Comparison of ENCODE assay signal across 8 mouse cellular contexts in the genomic region with DNA sequence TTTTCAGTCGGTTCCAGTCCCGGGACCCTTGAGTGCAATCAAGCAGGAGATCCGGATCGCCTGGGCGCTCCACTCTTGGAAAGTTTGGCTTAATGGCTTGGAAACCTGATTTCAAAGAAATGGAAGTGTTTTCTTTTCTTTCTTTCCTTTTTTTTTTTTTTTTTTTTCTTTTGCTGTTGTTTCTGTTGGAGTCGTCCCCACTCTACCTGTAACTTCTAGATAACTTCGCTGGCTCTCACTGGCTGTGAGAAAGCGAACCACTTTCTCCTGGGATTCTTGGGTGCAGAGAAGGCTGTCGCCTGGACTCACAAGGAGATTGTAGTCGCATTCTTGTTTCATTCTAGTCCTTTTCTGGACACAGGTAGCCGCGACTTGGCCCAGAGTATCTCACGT. TPM values are rescaled to one million over a fixed set of nuclear protein-coding genes. Genes with fewer than 3 reads are reported as not detected.
DNase-seq lines count a peak whose midpoint lies in the region; ATAC-seq and TF ChIP-seq lines count a peak whose summit lies in the region.

No protein-coding gene starts in this region.

- peak overlapping the region; percentile 83 for H3K4me2 ChIP-seq in lung, embryonic 14.5 days
- peak overlapping the region; percentile 85 for H3K4me2 ChIP-seq in forebrain, embryonic 12.5 days
- H3K4me2 ChIP-seq in liver, embryonic 11.5 days, result peak overlapping the region; percentile 83

- peak; percentile 14 for DNase-seq in lung, embryonic 14.5 days
- DNase-seq in lung, adult 18-20 months, result no peak
- no peak for DNase-seq in liver, embryonic 11.5 days (ENCODE audit: low spot score)
- DNase-seq in spleen, postnatal 10 days (ENCODE audit: low spot score in 2 of 2), result no peak
- no peak for DNase-seq in layer of hippocampus, adult 18-20 months (ENCODE audit: low spot score in 2 of 2)
- no peak for DNase-seq in frontal cortex, postnatal 25 days (ENCODE audit: low spot score in 2 of 2)

- no peak for ATAC-seq in lung, embryonic 14.5 days (ENCODE audit: insufficient read depth)
- ATAC-seq in forebrain, embryonic 12.5 days (ENCODE audit: low FRiP score), result no peak
- no peak for ATAC-seq in liver, embryonic 11.5 days (replicated peaks; ENCODE audit: low FRiP score)

- no peak for TF ChIP-seq POLR2A in olfactory bulb, adult 2 months (IDR thresholded peaks at IDR 0.05; ENCODE audit: insufficient read depth, low read depth, low read length)

- H3K9me3 ChIP-seq in lung, embryonic 14.5 days (ENCODE audit: low read depth, low read length), result no peaks in the 10 kb centered on the region
- no peaks in the 10 kb centered on the region for H3K9me3 ChIP-seq in forebrain, embryonic 12.5 days
- H3K9me3 ChIP-seq in liver, embryonic 11.5 days (ENCODE audit: control insufficient read depth, low read length), result no peaks in the 10 kb centered on the region

- H3K27ac ChIP-seq in lung, embryonic 14.5 days (ENCODE audit: low read depth), result peak overlapping the region; percentile 71; the same call in 1 of the 2 replicates
- no peak overlapping the region for H3K27ac ChIP-seq in forebrain, embryonic 12.5 days
- H3K27ac ChIP-seq in liver, embryonic 11.5 days (ENCODE audit: low read depth, low read length), result no peak overlapping the region
- no peak overlapping the region for H3K27ac ChIP-seq in olfactory bulb, adult 2 months (ENCODE audit: insufficient read depth, low read depth, low read length)

- peak overlapping the region; percentile 61 for H3K9ac ChIP-seq in lung, embryonic 14.5 days
- H3K9ac ChIP-seq in forebrain, embryonic 12.5 days, result peak overlapping the region; percentile 36; the same call in 1 of the 2 replicates
- peak overlapping the region; percentile 60 for H3K9ac ChIP-seq in liver, embryonic 11.5 days (ENCODE audit: low read depth, low read length)

- peak overlapping the region; percentile 56 for H3K4me3 ChIP-seq in lung, embryonic 14.5 days (ENCODE audit: low read depth, low read length)
- H3K4me3 ChIP-seq in forebrain, embryonic 12.5 days (replicated peaks), result peak overlapping the region; percentile 50
- H3K4me3 ChIP-seq in liver, embryonic 11.5 days (ENCODE audit: low read depth, low read length), result peak overlapping the region; percentile 63
- peak overlapping the region; percentile 49 for H3K4me3 ChIP-seq in olfactory bulb, adult 2 months (ENCODE audit: insufficient read depth, low read depth, low read length)

- H3K4me1 ChIP-seq in lung, embryonic 14.5 days (ENCODE audit: insufficient read depth), result no peaks in the 10 kb centered on the region
- 0 out of 2 replicates have a peak, but pooled peaks cover 5% of the 10 kb centered on the region for H3K4me1 ChIP-seq in forebrain, embryonic 12.5 days
- no peaks in the 10 kb centered on the region for H3K4me1 ChIP-seq in liver, embryonic 11.5 days (replicated peaks; ENCODE audit: control insufficient read depth, insufficient read depth, low read length)
- H3K4me1 ChIP-seq in olfactory bulb, adult 2 months (ENCODE audit: control insufficient read depth, insufficient read depth, low read length), result peaks cover 7% of the 10 kb centered on the region

- no peaks in the 10 kb centered on the region for H3K36me3 ChIP-seq in lung, embryonic 14.5 days (ENCODE audit: insufficient read depth)
- no peaks in the 10 kb centered on the region for H3K36me3 ChIP-seq in forebrain, embryonic 12.5 days (replicated peaks)
- no peaks in the 10 kb centered on the region for H3K36me3 ChIP-seq in liver, embryonic 11.5 days (ENCODE audit: control insufficient read depth, insufficient read depth, low read length)

- H3K27me3 ChIP-seq in lung, embryonic 14.5 days (ENCODE audit: insufficient read depth, low read length), result no peaks in the 10 kb centered on the region
- 0 out of 2 replicates have a peak, but pooled peaks cover 16% of the 10 kb centered on the region for H3K27me3 ChIP-seq in forebrain, embryonic 12.5 days
- no peaks in the 10 kb centered on the region for H3K27me3 ChIP-seq in liver, embryonic 11.5 days (replicated peaks; ENCODE audit: control insufficient read depth, insufficient read depth, low read length)

- 4% methylated on average over 13 of the region's 13 CpGs for WGBS in lung, embryonic 14.5 days
- WGBS in forebrain, embryonic 12.5 days, result 7% methylated on average over 13 of the region's 13 CpGs
- 4% methylated on average over 13 of the region's 13 CpGs for WGBS in liver, embryonic 11.5 days
- 23% methylated on average over 13 of the region's 13 CpGs for WGBS in olfactory bulb, adult 2 months

- no peak for TF ChIP-seq CTCF in lung, embryonic 14.5 days (IDR thresholded peaks at IDR 0.05; ENCODE audit: low read depth)
- TF ChIP-seq CTCF in olfactory bulb, adult 2 months (IDR thresholded peaks at IDR 0.05; ENCODE audit: insufficient read depth, low read depth, low read length), result no peak

RNA-seq across cellular contexts. Expression of a gene that starts 0.6 kb away (rescaled TPM):
- polyA plus RNA-seq in lung, embryonic 14.5 days (2014; fragmentation: Nextera tagmentation; extraction: Ambion mirVana), result 18.9 and 19.0 TPM in 2 replicates
- 1.1 and 2.1 TPM in 2 replicates for polyA plus RNA-seq in forebrain, embryonic 12.5 days (2016; fragmentation: Nextera tagmentation; extraction: Ambion mirVana)
- polyA plus RNA-seq in liver, embryonic 11.5 days (2014; fragmentation: Nextera tagmentation; extraction: Ambion mirVana), result 5.8 and 6.4 TPM in 2 replicates
- not detected in 2 replicates for polyA plus RNA-seq in olfactory bulb, adult 2 months (2012; ENCODE audit: insufficient read depth, insufficient read length, low replicate concordance, missing spikeins)
- total RNA-seq in layer of hippocampus, adult 18-20 months (2021), result 1 to 10 TPM; 1.2 to 2.1 TPM
